Mouse (Mus musculus) liver, embryonic 14 days (tissue): Measurements from ENCODE around the gene Kdm5a. TPM values are rescaled to one million over a fixed set of nuclear protein-coding genes. Genes with fewer than 3 reads are reported as not detected.

Experiments
- polyA plus RNA-seq: library from polyadenylated mRNA; depleted of rRNA; stranded (reverse); fragments of >200 nt; gene quantifications from 2 replicates; pipeline ENCODE4 v1.2.3, GENCODE M21; 2012; rRNA removed

Kdm5a gene
- 4.4 and 5.5 TPM in 2 replicates for polyA plus RNA-seq

GRCm38 (mm10) chr6:120363688-120364522, at the start of gene Kdm5a, which contains the start of gene Ccdc77:
Kdm5a (plus strand) TSS chr6:120364124.
Ccdc77 (minus strand) TSS chr6:120364374.

DNA sequence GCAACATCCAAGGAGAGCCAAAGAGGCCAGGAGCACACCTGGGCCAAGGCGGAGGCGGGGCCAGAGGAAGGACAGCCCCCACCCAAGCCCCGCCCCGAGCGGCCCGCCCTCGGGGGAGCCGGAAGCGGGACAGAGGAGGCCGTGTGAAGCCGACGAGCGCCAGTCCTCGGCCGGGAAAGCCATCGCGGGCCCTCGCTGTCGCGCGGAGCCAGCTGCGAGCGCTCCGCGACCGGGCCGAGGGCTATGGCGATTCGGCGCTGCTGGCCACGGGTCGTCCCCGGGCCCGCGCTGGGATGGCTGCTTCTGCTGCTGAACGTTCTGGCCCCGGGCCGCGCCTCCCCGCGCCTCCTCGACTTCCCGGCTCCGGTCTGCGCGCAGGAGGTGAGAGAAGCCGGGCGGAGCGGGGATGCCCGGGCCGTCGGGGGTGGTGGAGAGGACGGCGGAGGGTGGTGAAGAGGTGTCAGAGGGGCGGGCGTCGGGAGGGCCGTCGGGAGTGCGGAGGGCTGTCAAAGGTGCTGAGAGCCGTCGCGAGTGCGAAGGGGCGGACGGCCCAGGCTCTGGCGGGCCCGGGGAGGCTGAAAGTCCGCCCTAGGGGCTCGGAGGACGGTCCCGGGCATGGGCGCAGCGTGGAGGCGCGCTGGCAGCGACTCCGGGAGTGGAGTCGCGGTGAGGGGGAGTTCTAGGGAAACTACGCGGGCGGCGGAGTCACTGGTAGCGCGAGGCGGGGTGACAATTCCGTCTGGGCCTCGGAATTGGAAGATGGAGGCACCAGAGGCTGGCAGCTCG, 99.4 kb downstream of the Kdm5a start, which contains the start of gene Il17ra:
TSS of gene Il17ra (plus strand) at position 162 of the 786 bp plus-strand sequence.

DNA sequence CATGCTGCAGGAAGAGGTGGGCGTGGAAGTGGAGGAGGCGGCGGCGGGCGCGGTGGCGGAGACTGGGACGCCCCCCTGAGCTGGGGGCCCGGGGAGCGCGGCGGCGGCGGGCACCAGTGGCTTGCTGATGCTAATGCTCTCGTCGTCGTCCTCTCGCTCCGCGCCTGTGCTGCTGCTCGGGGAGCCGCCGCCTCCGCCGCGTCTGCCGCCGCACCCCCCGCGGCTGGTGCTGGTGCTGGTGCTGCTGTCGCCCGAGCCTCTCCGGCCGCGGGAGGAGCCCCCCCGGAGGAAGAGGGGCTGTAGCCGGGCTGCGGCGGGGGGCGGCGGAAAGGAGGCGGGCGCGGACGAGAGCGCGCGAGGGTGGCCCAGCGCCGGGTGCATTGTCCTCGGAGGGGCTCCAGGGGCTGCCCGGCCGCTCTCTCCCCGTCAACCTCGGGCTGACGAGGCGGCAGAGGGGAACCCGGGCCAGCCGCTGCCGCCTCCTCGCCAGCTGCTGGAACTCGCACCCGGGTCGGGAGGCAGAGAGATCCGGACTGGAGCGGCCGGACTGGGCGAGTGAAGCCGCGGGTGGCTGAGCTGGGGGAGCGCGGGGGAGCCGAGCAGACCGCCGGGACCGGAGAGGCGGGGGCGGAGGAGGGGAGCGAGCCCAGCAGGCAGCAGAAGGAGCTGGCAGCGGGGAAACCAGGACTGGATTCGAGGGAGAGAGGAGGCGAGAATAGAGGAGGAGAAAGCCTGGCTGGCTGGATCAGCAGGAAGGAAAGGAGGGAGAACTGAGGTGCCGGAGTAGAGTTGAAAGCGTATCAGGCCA, 129.7 kb downstream of the Kdm5a start, which contains the start of gene Tmem121b:
TSS of gene Tmem121b (minus strand) at position 434 of the 808 bp plus-strand sequence.

Other genes starting within 250 kb of the Kdm5a start
- gene D330020A13Rik, start 69.8 kb upstream of the Kdm5a start, polyA plus RNA-seq: not detected in 2 replicates
- 0.11 and 0.13 TPM in 2 replicates for gene B4galnt3, start 69.6 kb upstream of the Kdm5a start, polyA plus RNA-seq
- gene Ccdc77, start 250 bp downstream of the Kdm5a start, polyA plus RNA-seq: 12.8 and 13.9 TPM in 2 replicates
- gene Il17ra, start 99.1 kb downstream of the Kdm5a start, polyA plus RNA-seq: 4.0 and 4.7 TPM in 2 replicates
- gene Tmem121b, start 129.7 kb downstream of the Kdm5a start, polyA plus RNA-seq: 0.01 TPM in 2 replicates
- 7.3 and 8.1 TPM in 2 replicates for gene Hdhd5, start 167.2 kb downstream of the Kdm5a start, polyA plus RNA-seq